Mouse (Mus musculus) gastrocnemius, postnatal 36 days (tissue): ENCODE data around the gene Elmod2. TPM values are rescaled to one million over a fixed set of nuclear protein-coding genes. Genes with fewer than 3 reads are reported as not detected.
A peak's percentile ranks its signal among the peaks of the same experiment; 100 is the strongest.
"Not testable (repeated sequence)": the region's sequence is repeated elsewhere in the genome, so short reads cannot be mapped to it uniquely, and the experiment has no call there.

Experiments
- DNase-seq, 2 experiments: peaks; one replicate each; pipeline ENCODE4 v3.0.0; 2022
- intact Hi-C: fragments of 180-260 bp; cut with DNase I; formaldehyde crosslinking; loops from one replicate; pipeline ENCODE4 v1.15.1; 2025
- long read RNA-seq, 2 experiments: library from polyadenylated mRNA; stranded (forward); transcript quantifications; one replicate each; pipeline ENCODE4 v2.0.0; 2021
- total RNA-seq, 2 experiments: library from RNA; stranded (reverse); gene quantifications; 2 replicates each; pipeline ENCODE4 v1.2.3; 2021

Elmod2 gene
- 1 to 10 TPM; 6.2 to 6.4 TPM for total RNA-seq
- long read RNA-seq, experiment 1, full-length matches to known transcripts: 2 of 5 reads
- long read RNA-seq, experiment 1, partial matches to known transcripts: 0 of 5 reads
- long read RNA-seq, experiment 1, other reads (novel, unspliced or antisense): 3 of 5 reads
- long read RNA-seq, experiment 2, full-length matches to known transcripts: 1 of 1 reads
- long read RNA-seq, experiment 2, partial matches to known transcripts: 0 of 1 reads
- long read RNA-seq, experiment 2, other reads (novel, unspliced or antisense): 0 of 1 reads

GRCm38 (mm10) chr8:83331899-83332697 is at the start of gene Elmod2:
Gene Elmod2, minus strand, starts transcription at chr8:83332486.
- intact Hi-C loops: no loop called here
- DNase-seq: peak; percentile 94 to 97

- intact Hi-C loops: no loop called here
- no peak for DNase-seq
Measured at GRCm38 (mm10) chr8:83381016-83381415, 48.7 kb upstream of the Elmod2 start.

DNA sequence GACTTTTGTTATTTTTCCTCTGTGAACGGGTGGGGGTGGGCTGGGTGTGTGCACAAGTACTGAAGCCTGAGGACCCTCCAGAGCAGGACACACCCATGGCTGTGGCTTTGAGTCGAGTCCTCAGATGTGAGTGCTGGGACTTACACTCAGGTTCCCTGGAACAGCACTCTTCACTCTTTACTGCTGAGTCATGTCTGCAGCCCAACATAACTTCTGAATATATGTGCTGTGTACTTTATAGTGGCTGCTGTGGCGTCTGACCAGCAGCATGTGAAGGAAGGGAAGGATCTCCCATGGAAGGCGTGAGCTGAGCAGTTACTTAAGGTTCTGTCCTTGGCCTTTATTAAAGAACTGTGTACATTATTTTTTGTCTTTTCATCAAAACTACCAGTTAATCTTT is 47.9 kb upstream of the Elmod2 start:
- intact Hi-C loops: no loop called here
- DNase-seq: no peak

- DNase-seq: no peak
- intact Hi-C loops: no loop called here
Measured at GRCm38 (mm10) chr8:83377231-83377630, 44.9 kb upstream of the Elmod2 start.

DNA sequence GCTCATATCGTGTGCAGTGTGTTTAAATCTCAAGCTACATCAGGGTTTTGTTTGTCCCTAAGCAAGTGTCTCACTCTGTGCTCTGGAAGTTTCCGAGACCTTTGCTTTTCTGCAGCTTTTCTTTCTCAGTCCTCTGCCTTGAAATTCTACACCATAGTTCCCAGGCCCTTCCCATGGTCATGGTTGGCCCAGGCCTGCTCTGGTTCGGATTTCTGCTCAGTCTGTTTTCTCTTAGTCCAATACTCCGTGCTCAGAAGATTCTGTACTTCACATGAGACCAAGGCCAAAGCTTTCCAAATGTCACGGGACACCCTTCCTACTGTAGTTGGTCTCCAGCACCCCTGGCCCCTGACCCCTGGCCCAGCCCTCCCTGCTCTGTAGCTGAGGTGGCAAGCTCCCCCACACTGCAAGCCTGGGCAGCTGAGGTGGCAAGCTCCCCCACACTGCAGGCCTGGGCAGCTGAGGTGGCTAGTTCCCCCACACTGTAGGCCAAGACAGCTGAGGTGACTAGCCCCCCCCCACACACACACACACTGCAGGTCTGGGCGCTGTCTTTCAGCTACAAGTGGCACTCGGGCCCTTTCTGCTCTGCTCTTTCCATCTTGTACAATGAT is 31.0 kb upstream of the Elmod2 start:
- DNase-seq: peak in 1 of 2 experiments; percentile 19
- intact Hi-C loops: no loop called here

DNA sequence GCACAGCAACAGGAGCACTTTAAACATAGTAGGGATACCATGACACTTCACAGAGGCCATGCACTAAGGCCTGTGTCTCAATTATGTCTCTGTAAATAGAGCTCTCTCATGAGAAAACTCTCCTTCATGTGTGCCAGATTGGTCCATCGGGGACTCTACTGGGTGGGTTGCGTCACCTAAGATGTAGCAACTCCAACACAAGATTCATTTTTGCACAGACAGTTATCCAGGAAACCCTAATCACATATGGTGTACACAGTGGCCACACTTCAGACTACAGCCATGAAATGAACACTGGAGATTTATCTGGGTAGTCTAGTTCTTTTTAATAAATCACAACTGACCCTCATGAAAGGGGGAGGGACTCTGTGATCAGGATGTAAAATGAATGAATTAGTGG is 19.0 kb upstream of the Elmod2 start:
- intact Hi-C loops: no loop called here
- no peak for DNase-seq

GRCm38 (mm10) chr8:83348263-83348662 is 16.0 kb upstream of the Elmod2 start, which contains the start of gene Mgat4d:
Gene Mgat4d, plus strand, starts transcription at chr8:83348471.
- no peak for DNase-seq
- intact Hi-C loops: loop anchor here (5.0 to 10.0 kb wide), 2 partner anchors 41 to 243 kb away; no protein-coding TSS in a partner anchor

- intact Hi-C loops: loop anchor here (5.0 to 10.0 kb wide), 2 partner anchors 80 to 238 kb away; no protein-coding TSS in a partner anchor
Measured at GRCm38 (mm10) chr8:83342693-83343092, 10.4 kb upstream of the Elmod2 start.

DNA sequence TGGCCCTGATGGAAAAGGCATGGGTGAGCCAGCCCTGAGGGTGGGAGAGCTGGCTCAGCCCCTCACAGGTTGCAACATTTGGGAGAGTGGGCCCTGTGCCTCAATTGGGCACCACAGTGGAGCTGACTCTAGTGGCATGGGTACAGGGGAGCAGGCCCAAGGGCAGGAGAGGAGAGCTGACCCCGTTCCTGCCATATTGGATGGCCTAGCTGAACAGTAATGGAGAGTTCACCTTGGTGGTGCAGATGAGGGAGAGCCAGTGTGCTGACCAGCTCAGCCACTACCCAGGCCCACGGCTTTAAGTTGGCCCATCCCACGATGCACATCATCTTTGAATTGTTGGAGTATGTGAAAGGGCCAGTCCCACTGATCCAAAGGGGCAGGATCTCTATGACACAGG is 9.8 kb upstream of the Elmod2 start:
- intact Hi-C loops: loop anchor here (5.0 to 10.0 kb wide), 2 partner anchors 80 to 237 kb away; no protein-coding TSS in a partner anchor
- no peak for DNase-seq

More at GRCm38 (mm10) chr8:83342693-83343092, 10.4 kb upstream of the Elmod2 start:
- no peak for DNase-seq

GRCm38 (mm10) chr8:83332864-83333263 is 578 bp upstream of the Elmod2 start:
- intact Hi-C loops: no loop called here
- no peak for DNase-seq

- intact Hi-C loops: no loop called here
- DNase-seq: no peak
Measured at GRCm38 (mm10) chr8:83331567-83331898, 753 bp downstream of the Elmod2 start.

- no peak for DNase-seq
- intact Hi-C loops: no loop called here
Measured at GRCm38 (mm10) chr8:83327889-83328288, 4.4 kb downstream of the Elmod2 start.

DNA sequence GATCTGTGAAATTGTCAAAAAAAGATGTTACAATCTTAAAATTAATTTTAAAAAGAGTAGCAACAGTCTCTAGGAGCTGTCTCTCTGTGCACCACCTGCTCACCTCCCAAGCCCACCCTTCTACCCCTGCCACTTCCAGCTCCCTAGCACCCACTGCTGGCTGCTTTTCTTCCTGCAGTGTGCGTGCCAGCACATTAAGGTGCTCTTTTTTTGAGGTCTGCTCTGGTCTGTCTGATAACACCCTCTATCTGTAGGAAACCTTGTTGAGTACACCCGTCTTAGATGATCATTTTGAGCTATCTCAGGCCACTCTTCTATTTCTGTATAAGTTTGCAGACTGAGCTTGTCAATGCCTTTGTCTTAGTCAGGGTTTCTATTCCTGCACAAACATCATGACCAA is 9.2 kb downstream of the Elmod2 start:
- intact Hi-C loops: no loop called here
- no peak for DNase-seq

GRCm38 (mm10) chr8:83322374-83322773 is 9.9 kb downstream of the Elmod2 start:
- no peak for DNase-seq
- intact Hi-C loops: no loop called here

DNA sequence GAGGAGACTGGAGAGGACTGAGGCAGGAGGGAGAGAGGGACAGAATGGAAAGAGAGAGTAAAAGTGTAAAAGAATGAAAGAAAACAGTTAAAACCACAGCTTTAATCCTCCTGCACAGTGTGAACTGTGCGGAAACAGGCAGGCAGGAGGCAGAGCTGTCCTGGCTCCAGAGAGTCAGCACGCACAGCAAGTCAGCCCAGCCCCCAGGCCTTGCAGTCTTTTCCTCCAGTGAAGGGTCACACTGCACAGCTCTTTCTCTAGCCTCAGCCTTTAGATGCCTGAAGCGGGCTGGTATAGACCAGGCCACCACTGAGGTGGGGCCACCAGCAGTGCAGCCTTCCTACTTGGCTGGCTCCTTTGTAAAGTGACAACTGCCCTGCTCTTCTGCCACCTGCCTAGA is 11.7 kb downstream of the Elmod2 start:
- intact Hi-C loops: no loop called here
- DNase-seq: no peak

DNA sequence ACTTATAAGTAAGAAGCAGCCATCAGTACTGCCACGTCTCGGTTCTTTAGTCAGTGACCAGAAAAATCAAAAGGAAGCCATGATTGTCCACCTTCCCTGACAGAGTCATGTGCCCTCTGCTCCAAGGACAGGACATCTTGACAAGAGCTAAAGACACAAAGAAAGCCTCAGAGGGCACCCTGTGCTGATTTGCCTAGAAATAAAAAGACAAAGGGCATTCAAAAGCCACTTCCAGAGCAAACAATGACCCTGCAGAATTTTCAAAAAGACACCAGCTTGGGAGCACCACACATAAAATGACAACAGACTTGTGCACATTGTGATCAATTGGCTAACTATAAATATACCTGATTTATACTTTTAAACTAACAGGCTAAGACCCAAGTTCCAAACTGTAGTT is 16.6 kb downstream of the Elmod2 start:
- intact Hi-C loops: no loop called here
- DNase-seq: no peak

DNA sequence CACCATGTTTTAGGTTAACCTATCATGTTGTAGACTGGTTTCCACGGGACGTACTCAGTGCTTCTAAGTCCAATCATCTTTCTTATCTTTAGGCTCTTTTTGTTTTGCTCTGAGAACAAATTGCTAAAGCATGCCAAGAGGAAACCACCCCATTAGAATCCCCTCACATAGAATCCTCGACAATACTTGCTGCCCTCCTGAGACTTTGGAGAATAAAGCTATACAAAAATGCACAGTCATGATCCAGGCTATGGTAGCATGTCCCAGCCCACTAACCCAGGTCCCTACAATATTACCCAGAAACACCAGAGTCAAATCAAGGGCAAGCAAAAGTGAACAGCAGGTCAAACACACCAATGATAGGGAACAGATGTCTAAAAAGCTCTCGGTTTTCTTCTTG is 17.2 kb downstream of the Elmod2 start:
- intact Hi-C loops, DNase-seq: not testable (repeated sequence)

GRCm38 (mm10) chr8:83309836-83310235 is 22.4 kb downstream of the Elmod2 start:
- no peak for DNase-seq
- intact Hi-C loops: loop anchor here (5.0 kb wide), 1 partner anchor 37 kb away; the partner anchor contains the start of gene Mgat4d

DNA sequence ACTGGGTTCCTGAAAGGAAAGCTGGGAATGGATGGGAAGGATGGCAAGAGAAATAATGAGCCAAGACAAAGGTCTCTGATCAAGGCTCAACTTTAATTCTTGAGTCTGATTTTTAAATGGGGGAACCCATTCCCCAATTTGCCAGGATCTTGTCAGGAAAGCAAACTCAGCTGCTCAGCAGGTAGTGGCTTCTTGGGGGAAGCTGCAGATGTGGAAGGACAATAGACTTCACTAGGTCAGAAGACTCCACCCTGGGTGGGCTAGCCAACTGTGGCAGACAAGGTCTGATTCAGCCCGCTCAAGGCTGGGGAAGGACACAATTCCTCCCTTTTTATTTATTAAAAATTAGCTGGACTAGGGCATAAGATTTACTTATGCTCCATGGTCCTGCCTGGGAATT is 27.3 kb downstream of the Elmod2 start:
- intact Hi-C loops: loop anchor here (5.0 kb wide), 1 partner anchor 42 kb away; the partner anchor contains the start of gene Mgat4d
- no peak for DNase-seq

DNA sequence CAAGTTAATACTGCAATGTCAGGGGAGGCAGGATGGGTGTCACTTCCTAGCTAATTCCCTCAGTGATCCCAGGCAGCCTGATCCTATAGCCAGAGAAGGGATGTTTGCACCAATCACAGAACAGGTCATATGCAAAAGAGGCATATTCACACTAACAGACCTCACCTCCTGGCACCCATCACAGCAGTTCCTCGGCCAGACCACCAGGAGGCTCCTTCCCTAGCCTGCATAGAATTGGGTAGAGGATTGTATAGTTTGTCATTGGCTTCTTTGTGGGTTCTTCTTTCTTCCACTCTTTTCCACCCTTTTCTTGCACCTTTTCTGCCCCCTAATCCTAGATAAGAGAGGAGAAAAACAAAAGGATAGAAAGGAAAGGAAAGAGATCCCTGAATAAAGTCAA is 32.2 kb downstream of the Elmod2 start:
- no peak for DNase-seq
- intact Hi-C loops: no loop called here

DNA sequence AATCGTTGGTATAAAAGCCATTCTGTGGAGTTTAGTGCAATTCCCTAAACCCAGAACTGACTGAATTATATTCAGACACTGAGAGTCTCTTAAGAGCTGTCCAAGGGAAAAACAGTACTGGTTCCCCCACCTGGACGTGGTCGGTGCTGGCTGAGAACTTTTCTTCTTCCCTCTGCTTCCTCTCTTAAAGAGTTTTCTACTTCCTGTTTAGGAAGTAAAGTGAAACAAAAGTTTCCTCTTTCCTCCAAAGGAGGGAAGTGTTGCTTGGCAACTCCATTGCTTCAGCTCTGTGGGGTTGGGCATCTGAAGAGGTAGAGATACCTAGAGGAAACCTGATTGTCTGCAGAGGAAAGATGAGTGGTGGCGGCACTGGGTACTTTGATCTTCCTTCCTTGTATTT is 34.9 kb downstream of the Elmod2 start:
- intact Hi-C loops: no loop called here
- no peak for DNase-seq
